Mouse (Mus musculus): ENCODE measurements around the gene Elane. TPM values are rescaled to one million over a fixed set of nuclear protein-coding genes. Genes with fewer than 3 reads are reported as not detected.
"Not testable (repeated sequence)": the region's sequence is repeated elsewhere in the genome, so short reads cannot be mapped to it uniquely, and the experiment has no call there.

Gene Elane
- total RNA-seq, 1 experiment from 2014 or later = 61.2 TPM

DNA sequence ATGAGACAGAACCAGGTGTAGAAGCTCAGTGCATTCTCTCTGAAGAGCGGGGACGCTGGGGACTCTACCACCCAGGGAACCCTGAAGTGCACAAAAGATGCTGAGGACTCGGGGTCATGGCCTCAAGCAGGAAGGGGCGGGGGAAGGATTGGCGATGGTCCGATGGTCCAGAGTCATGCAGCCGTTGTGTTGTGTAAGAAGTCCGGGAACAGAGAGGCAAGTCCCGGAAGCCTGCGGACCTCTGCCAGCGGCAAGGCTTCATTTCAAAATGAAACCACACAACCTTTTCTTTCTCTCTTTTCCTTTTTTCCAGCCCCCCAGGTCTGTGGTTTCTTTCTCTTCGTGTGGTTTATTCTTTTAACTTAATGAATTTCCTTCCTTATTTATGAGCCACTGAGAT is 8.3 kb upstream of the Elane start:
- peak; percentile 59 for ATAC-seq (replicated peaks; ENCODE audit: low read depth, poor library complexity, severe bottlenecking)

DNA sequence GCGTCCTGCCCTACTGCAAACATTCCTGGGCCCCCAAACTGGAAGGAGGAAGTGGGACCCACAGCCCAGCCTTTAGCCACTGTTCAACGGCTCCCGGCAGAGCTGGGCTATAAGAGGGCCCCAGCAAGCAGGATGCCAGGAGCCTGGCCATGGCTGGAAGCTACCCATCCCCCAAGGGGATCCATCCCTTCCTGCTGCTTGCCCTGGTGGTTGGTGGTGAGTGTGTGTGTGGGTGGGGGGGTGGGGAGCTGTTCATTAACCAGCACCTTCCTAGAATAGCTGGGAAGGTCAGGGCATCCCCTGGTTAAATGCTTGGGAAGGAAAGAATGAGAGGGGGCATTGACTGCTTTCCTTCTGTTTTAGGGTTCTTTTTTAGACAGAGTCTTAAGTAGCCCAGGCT is 6.5 kb upstream of the Elane start:
- no peak for ATAC-seq (replicated peaks; ENCODE audit: low read depth, poor library complexity, severe bottlenecking)

DNA sequence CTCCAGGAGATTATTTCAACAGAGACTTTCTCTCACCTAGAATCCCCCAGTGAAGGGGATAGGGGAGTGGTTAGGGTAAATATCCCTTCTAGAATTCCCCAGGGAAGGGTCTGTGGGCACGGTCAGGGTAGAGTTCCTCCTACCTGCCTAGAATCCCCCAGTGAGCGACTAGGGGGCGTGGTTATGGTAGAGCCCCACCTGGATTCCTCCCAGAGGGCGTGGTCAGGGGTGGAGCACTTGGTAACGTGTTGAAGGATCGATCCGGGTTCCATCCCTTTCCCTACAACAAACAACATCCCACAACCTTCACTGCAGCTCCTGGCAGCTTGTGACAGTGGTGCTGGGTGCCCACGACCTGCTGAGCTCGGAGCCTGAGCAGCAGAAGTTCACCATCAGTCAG is 5.3 kb upstream of the Elane start:
- ATAC-seq (replicated peaks; ENCODE audit: low read depth, poor library complexity, severe bottlenecking) = no peak

DNA sequence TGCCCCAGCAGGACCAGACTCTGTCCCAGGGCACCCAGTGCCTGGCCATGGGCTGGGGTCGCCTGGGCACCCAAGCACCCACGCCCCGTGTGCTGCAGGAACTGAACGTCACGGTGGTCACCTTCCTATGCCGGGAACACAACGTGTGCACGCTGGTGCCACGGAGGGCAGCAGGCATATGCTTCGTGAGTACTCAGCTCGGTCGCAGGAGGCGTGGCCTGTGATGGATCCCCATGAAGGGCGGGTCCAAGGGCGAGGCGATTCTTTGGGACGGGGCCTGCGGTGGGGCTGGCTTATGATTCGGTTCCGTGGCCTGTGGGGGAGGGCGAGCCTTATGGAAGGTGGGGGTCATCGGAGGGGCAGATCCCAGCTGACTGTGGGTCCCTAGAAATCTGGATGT is 4.1 kb upstream of the Elane start:
- peak; percentile 23; the same call in 1 of the 2 replicates for ATAC-seq (replicated peaks; ENCODE audit: low read depth, poor library complexity, severe bottlenecking)

DNA sequence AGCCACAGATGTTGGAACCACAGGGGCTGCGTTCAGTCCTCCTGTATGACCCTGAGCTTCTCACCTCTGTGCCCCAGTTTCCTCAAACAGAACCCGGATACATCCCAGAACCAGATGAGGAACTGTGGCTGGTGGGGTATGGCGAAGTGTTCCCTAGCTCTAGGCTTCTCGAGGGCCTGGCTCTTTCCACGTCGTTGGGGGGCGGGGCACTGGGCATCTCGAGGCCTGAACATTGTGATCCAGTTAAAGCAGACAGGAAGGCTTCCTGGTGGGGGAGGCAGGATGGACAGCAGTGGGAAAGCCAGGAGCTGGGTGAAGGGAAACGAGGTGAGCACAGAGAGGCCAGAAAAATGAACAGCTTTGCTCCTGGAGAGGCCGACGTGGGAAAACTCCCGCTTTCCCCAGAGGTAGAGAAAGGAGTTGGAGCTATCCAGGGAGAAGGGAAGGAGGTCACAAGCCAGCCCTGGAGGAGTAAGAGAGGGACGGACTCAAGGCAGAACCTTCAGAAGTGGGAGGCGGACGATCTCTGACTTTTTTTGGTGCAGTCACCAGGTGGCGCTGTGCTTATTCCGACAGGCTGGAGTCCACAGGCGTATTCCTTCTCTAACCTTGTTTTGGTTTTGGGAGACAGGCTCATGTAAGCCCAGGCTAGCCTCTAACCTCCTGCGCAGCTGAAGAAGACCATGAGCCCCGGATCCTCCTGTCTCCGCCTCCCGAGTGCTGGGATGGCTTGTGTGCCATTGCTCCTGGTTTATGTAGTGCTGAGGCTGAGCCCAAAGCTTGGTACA is 2.6 kb upstream of the Elane start:
- peak; percentile 34 for ATAC-seq (replicated peaks; ENCODE audit: low read depth, poor library complexity, severe bottlenecking)

DNA sequence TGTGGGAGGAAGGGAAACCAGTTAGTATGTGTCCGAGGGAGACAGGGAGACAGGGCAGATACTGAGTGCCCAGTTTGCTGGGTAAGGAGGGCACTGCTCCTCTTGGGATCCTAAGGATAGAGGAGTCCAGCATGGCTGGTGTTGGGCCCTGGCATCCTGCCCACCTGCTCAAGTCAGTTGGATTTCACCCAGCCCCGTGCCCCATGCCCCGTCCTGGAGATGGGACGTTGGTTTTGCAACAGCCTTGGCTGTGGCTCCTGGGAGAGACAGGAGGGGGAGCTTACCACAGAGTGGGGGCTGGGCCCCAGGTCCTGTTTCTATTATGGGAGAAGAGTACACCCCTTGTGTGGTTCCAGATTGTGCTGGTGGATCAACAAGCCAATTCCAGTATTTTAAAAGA is 1.6 kb upstream of the Elane start:
- ATAC-seq (replicated peaks; ENCODE audit: low read depth, poor library complexity, severe bottlenecking) = peak; percentile 31; the same call in 1 of the 2 replicates

DNA sequence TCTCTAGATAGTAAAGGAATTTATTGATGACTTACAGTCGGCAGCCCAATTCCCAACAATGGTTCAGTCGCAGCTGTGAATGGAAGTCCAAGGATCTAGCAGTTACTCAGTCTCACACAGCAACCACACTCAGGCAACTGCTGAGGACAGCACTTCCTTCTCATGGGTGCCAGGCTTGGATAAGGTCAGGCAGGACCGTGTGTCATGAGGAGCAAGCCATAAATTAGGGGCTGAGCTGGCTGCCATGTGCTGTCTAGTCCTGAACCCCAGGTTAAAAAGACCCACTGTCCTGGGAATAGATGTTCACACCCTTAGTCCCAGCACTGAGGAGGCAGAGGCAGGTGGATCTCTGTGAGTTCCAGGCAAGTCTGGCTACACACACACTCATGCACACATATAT is 1.1 kb upstream of the Elane start:
- not testable (repeated sequence) for ATAC-seq (replicated peaks; ENCODE audit: low read depth, poor library complexity, severe bottlenecking)

DNA sequence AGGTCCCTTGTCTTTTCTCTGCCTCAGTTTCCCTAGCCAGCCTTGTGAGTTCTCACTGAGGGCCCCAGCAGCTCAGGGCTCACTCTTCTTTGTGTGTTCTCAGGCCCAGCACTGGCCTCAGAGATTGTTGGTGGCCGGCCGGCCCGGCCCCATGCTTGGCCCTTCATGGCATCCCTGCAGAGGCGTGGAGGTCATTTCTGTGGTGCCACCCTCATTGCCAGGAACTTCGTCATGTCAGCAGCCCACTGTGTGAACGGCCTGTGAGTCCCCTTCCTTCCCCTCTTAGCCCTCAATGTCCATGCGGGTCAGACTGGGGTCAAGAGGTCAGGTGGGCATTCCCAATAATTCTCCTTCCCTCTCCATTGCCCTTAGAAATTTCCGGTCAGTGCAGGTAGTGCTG is 564 bp downstream of the Elane start:
- ATAC-seq (replicated peaks; ENCODE audit: low read depth, poor library complexity, severe bottlenecking) = no peak

DNA sequence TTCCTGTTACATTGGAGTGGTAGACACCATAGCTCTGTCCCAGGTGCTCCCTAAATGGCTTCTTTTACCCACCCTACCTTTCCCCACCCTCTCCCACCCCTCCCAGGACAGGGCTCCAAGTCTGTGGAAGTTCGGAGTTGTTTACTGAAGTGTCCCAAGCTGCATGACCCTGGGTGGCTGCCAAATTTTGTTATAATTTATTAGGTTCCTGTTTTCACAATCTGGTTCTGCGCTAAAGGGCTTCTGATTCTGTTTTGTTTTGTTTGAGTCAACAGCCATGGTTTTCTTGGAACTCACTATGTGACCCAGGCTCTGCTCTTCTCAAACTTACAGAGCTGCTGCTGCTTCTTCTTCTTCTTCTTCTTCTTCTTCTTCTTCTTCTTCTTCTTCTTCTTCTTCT is 3.3 kb downstream of the Elane start:
- peak; percentile 19; the same call in 1 of the 2 replicates for ATAC-seq (replicated peaks; ENCODE audit: low read depth, poor library complexity, severe bottlenecking)

DNA sequence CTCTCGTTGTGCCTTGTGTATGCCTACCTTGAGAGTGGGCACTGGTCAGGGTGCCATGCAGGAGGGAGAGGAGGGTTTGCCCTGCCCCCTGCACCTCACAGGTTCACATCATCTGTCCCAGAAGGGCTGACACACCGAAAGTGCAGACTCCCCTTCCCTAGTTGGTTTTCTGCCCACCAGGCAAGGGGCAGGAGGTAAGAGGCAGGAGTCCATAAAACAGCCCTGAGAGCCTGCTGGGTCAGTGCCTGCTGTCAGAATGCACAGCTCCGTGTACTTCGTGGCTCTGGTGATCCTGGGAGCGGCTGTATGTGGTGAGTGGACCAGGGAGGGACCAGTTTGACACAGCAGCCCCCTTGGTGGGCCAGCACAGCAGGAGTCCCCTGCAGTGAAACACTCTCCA is 4.6 kb downstream of the Elane start, which contains the start of gene Cfd:
Gene Cfd (plus strand): TSS at position 184 of the 400 bp plus-strand sequence.
- ATAC-seq (replicated peaks; ENCODE audit: low read depth, poor library complexity, severe bottlenecking) = no peak

DNA sequence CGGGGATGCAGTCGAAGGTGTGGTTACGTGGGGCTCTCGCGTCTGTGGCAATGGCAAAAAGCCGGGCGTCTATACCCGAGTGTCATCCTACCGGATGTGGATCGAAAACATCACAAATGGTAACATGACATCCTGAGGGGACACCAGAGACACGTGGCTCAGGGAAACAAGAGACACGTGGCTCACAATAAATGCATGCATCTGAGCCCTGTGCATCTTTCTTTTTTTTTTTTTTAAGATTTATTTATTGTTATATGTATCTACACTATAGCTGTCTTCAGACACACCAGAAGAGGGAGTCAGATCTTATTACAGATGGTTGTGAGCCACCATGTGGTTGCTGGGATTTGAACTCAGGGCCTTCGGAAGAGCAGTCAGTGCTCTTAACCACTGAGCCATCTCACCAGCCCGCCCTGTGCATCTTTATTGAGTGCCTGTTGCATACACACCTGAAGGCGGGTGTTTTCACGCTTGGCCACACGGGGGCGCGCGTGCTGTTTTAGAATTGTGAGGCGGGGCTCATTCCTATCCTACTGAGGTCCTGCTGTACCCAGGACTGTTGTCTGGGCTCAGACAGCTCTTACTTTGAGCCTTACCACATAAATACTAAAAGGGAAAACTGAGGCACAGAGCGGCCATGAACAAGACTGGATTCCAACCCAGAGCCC is 6.5 kb downstream of the Elane start:
- peak; percentile 70 for ATAC-seq (replicated peaks; ENCODE audit: low read depth, poor library complexity, severe bottlenecking)

DNA sequence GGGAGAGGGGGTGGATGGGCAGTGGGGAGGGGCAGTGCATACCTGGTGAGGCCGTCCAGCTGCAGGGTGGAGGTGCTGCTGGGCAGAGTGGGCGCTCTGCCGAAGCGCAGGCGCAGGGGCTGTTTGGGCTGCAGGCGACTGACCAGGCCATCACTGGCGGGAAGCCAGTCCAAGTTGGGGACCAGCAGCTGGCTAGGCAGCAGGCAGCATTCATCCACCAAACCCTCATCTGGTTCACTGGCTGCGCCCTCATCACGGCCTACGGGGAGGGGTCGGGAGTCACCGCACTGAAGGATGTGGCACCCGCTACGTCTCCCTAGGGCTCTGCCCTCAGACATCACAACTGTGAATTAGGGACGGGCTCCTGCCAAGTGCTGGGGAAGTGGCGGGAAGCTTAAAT is 10.3 kb downstream of the Elane start:
- no peak for ATAC-seq (replicated peaks; ENCODE audit: low read depth, poor library complexity, severe bottlenecking)

DNA sequence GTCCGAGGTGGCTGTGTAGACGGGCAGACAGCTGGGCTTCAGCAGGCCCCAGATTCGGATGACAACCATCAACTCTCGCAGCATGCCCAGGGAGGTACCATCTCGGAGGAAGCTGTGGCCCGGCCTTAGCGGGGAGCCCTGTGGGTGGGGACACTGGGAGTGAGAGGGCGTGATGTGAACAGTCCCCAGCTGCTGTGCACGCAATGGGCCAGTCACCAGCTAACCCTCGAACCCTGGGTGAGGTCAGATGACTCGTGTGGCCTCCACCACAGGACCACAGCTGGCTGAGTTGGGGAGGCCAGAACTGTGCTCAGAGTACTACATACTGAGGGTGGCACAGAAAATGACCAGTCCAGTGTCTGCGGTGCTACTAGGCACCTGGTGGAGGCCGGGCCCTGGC is 10.8 kb downstream of the Elane start:
- ATAC-seq (replicated peaks; ENCODE audit: low read depth, poor library complexity, severe bottlenecking) = no peak

DNA sequence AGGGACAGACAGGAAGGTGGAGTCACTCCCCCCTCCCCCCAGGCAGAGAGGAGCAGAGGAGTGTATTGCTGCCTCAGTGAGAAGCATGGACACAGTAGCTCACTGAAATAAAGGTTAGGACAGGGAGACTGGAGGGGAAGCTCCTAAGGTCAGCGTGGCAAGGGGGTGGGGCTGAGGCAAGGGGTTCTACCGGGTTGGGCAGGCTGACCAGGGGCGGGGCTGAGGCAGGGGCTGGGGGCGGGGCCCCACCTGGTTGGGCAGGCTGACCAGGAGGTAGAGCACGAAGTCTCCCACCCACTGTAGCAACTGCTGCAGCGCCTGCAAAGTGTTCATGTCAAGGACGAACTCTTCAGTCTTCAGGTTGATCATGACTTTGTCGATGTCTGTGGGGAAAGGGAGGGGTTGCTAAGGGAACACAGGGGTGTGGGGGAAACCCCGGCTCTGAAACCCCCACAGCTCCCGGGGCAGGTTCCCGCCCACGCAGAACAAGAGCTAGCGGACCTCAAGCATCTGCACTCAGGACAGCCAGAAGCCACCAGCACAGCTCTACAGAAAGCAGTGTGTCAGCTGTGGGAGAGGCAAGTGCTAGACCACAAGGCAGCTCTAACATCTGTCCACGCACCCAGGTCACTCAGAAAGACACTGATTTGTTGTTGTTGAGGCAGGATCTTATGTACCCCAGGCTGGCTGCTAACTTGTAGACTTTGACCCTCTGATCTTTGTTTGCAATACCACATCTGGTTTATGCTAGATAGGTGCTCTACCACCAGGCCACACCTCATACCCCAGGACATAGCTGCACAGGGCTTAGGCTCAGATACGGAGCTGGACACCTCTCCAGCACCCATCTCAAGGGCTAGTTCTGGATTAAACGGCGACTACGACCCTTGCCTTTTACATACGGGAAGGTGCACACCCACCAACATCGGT is 11.5 kb downstream of the Elane start:
- no peak for ATAC-seq (replicated peaks; ENCODE audit: low read depth, poor library complexity, severe bottlenecking)

DNA sequence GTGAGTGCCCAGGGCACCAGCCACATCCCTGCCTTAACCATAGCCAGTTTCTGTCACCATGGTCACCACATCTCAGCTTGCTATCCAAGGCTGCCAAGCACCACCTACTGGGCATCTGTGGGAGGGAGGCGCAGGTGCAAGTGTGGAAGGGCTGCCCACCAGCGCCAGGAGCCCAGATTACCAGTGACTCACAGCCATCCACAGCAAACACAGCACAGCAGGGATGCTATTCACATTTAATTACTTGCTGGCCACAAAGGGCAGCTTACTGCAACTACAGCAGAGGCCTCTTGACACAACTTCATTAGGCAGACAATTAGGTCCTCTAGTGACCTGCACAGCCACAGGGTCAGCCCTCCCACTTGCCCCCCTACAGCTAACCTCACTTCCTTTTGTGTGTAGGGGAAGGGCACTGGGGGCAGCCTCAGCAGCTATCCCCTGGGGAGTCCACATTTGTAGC is 14.9 kb downstream of the Elane start:
- ATAC-seq (replicated peaks; ENCODE audit: low read depth, poor library complexity, severe bottlenecking) = peak; percentile 21; the same call in 1 of the 2 replicates

DNA sequence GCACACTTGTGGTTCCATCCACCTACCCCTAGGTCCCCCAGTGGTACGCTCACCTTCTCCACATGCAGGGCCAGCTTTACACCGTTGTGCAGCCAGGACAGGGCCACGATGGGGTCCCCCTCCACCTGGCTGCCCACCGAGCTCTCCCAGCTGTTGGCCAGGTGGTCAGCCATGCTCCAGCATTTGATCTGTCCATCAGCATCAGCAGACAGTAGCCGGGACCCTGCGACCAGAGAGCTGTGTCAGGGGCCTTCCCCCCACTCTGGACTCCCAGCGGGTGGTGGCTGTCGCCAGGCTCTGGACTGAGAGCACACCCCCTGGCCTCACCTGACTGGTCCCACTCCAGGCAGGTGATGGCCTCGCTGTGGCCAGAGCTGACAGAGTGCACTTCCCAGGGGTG is 20.7 kb downstream of the Elane start:
- ATAC-seq (replicated peaks; ENCODE audit: low read depth, poor library complexity, severe bottlenecking) = no peak

DNA sequence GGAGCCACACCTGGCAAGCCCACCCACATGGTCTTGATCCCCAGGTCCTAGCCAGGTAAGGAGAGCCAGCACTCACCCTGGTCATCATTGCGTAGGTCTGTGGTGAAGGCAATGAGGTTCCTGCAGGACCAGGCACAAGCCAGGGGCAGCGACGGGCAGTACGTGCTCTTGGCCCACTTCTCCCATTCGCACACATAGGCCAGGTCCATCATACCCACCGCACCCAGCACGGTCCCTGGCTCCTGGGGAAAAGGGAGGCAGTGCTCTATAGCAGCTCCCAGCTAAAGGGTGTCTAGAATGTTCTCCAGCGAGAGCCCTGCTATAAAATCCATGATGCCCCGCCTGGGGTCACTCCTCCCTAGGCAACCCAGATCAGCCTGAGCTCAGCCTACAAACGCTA is 21.4 kb downstream of the Elane start:
- no peak for ATAC-seq (replicated peaks; ENCODE audit: low read depth, poor library complexity, severe bottlenecking)

DNA sequence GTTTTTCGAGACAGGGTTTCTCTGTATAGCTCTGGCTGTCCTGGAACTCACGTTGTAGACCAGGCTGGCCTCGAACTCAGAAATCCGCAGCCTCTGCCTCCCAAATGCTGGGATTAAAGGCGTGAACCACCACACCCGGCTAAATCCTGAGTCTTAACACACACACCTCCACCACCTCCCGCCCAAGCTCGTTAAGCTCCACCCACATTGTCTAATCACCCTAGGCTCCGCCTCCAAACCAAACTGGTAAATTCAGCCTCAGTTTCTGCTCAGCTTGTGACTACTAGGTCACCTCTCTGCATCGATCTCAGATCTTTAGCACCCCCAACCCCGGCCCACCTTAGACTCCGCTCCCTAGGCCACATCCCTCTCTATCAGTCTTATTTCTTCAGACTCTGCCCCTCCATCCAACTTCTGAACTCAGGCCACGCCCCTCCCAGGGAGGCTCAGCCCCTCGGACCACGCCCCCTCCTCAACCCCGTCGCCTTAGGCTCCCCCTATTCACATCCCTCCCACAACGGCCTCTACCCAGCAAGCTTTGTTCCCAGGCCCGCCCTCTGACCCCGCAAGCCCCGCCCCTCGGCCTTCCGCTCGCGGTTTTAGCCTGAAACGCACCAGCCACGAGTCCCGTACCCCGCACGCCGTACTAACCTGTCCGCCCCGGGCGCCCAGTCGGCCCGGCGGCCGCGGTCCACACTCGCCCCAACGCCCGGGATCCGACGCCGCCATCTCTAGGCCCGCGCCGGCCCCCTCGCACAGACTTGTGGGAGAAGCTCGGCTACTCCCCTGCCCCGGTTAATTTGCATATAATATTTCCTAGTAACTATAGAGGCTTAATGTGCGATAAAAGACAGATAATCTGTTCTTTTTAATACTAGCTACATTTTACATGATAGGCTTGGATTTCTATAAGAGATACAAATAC is 22.4 kb downstream of the Elane start, which contains the start of gene Med16:
Gene Med16 (minus strand): TSS at position 757 of the 925 bp plus-strand sequence.
- ATAC-seq (replicated peaks; ENCODE audit: low read depth, poor library complexity, severe bottlenecking) = peak; percentile 92
